Mouse (Mus musculus) thymus, postnatal 36 days (tissue): ENCODE measurements around the gene Akap5.
A peak's percentile ranks its signal among the peaks of the same experiment; 100 is the strongest.

Source experiments
- DNase-seq, 2 experiments: peaks; one replicate each; pipeline ENCODE4 v3.0.0; 2022; ENCODE audit warnings: mixed read lengths in 2 of 2

Gene Akap5

GRCm38 (mm10) chr12:76311951-76312350, 12.7 kb upstream of the Akap5 start:
- no peak for DNase-seq

- DNase-seq: no peak
Observed at GRCm38 (mm10) chr12:76318282-76319212, 6.1 kb upstream of the Akap5 start.

GRCm38 (mm10) chr12:76326437-76327220, 1.9 kb downstream of the Akap5 start:
- DNase-seq: no peak

GRCm38 (mm10) chr12:76328567-76329354, 4.1 kb downstream of the Akap5 start:
- no peak for DNase-seq

- no peak for DNase-seq
Observed at GRCm38 (mm10) chr12:76333688-76334087, 9.0 kb downstream of the Akap5 start.

GRCm38 (mm10) chr12:76335641-76336040, 10.9 kb downstream of the Akap5 start:
- no peak for DNase-seq

- DNase-seq: no peak
Observed at GRCm38 (mm10) chr12:76336111-76336965, 11.6 kb downstream of the Akap5 start.

GRCm38 (mm10) chr12:76341080-76341479, 16.4 kb downstream of the Akap5 start:
- DNase-seq: peak in 1 of 2 experiments; percentile 38

GRCm38 (mm10) chr12:76345759-76346455, 21.2 kb downstream of the Akap5 start:
- peak; percentile 43 to 56 for DNase-seq

GRCm38 (mm10) chr12:76349680-76350220, 25.1 kb downstream of the Akap5 start:
- DNase-seq: no peak

GRCm38 (mm10) chr12:76360868-76361267, 36.2 kb downstream of the Akap5 start:
- DNase-seq: no peak

- no peak for DNase-seq
Observed at GRCm38 (mm10) chr12:76361405-76362302, 37.0 kb downstream of the Akap5 start.

GRCm38 (mm10) chr12:76362303-76362676, 37.6 kb downstream of the Akap5 start:
- peak; percentile 36 to 37 for DNase-seq

- DNase-seq: no peak
Observed at GRCm38 (mm10) chr12:76366276-76366675, 41.6 kb downstream of the Akap5 start.

- peak; percentile 37 to 52 for DNase-seq
Observed at GRCm38 (mm10) chr12:76367096-76367995, 42.7 kb downstream of the Akap5 start.

GRCm38 (mm10) chr12:76368201-76368789, 43.6 kb downstream of the Akap5 start:
- DNase-seq: no peak

GRCm38 (mm10) chr12:76368790-76369205, 44.1 kb downstream of the Akap5 start:
- DNase-seq: no peak
